Mouse (Mus musculus) erythroblast, adult 5-6 weeks (primary cell): ENCODE data around the gene P3h3. TPM values are rescaled to one million over a fixed set of nuclear protein-coding genes. Genes with fewer than 3 reads are reported as not detected.

ENCODE experiments used
- total RNA-seq, 2 experiments: library from RNA; stranded (forward) in 1 of 2; stranded (reverse) in 1 of 2; fragments of 150-400 nt in 1 of 2; fragments of 200-764, 138-1000 nt in 1 of 2; gene quantifications; 2 replicates each; pipeline versions ENCODE4 v1.2.3 to v1.2.4; 2015 to 2017; ENCODE audit warnings: low replicate concordance in 2 of 2

The P3h3 gene
- total RNA-seq, 2 experiments from 2014 or later, result 1.2 TPM; not detected in 1

Other genes starting within 250 kb of the P3h3 start
- not detected in 2 replicates for gene C1s2, start 221.7 kb downstream of the P3h3 start, total RNA-seq (2015; ENCODE audit: low replicate concordance)
- gene C1s2, start 221.7 kb downstream of the P3h3 start, total RNA-seq (2017; ENCODE audit: low replicate concordance), result not detected in 2 replicates
- gene Lpcat3, start 194.7 kb downstream of the P3h3 start, total RNA-seq (2015; ENCODE audit: low replicate concordance), result 118 and 141 TPM in 2 replicates
- gene Lpcat3, start 194.7 kb downstream of the P3h3 start, total RNA-seq (2017; ENCODE audit: low replicate concordance), result 81.5 and 135 TPM in 2 replicates
- gene Emg1, start 145.6 kb downstream of the P3h3 start, total RNA-seq (2015; ENCODE audit: low replicate concordance), result 65.1 and 66.0 TPM in 2 replicates
- gene Emg1, start 145.6 kb downstream of the P3h3 start, total RNA-seq (2017; ENCODE audit: low replicate concordance), result 35.8 and 37.2 TPM in 2 replicates
- 44.2 and 79.4 TPM in 2 replicates for gene Phb2, start 145.4 kb downstream of the P3h3 start, total RNA-seq (2015; ENCODE audit: low replicate concordance)
- gene Phb2, start 145.4 kb downstream of the P3h3 start, total RNA-seq (2017; ENCODE audit: low replicate concordance), result 70.3 and 70.7 TPM in 2 replicates
- 57.8 and 60.2 TPM in 2 replicates for gene Ptpn6, start 119.0 kb downstream of the P3h3 start, total RNA-seq (2015; ENCODE audit: low replicate concordance)
- gene Ptpn6, start 119.0 kb downstream of the P3h3 start, total RNA-seq (2017; ENCODE audit: low replicate concordance), result 142 and 156 TPM in 2 replicates
- gene Grcc10, start 116.4 kb downstream of the P3h3 start, total RNA-seq (2015; ENCODE audit: low replicate concordance), result 33.6 and 64.9 TPM in 2 replicates
- gene Grcc10, start 116.4 kb downstream of the P3h3 start, total RNA-seq (2017; ENCODE audit: low replicate concordance), result 7.5 and 16.9 TPM in 2 replicates
- gene Gm45234, start 101.7 kb downstream of the P3h3 start, total RNA-seq (2015; ENCODE audit: low replicate concordance), result not detected in 2 replicates
- 0.56 TPM in 1 of 2 replicates, not detected in the other for gene Gm45234, start 101.7 kb downstream of the P3h3 start, total RNA-seq (2017; ENCODE audit: low replicate concordance)
- 10.0 and 11.7 TPM in 2 replicates for gene Atn1, start 101.2 kb downstream of the P3h3 start, total RNA-seq (2015; ENCODE audit: low replicate concordance)
- 0.94 and 2.0 TPM in 2 replicates for gene Atn1, start 101.2 kb downstream of the P3h3 start, total RNA-seq (2017; ENCODE audit: low replicate concordance)
- gene Eno2, start 88.1 kb downstream of the P3h3 start, total RNA-seq (2015; ENCODE audit: low replicate concordance), result not detected in 2 replicates
- gene Eno2, start 88.1 kb downstream of the P3h3 start, total RNA-seq (2017; ENCODE audit: low replicate concordance), result not detected in 2 replicates
- not detected in 2 replicates for gene Lrrc23, start 78.0 kb downstream of the P3h3 start, total RNA-seq (2015; ENCODE audit: low replicate concordance)
- not detected in 2 replicates for gene Lrrc23, start 78.0 kb downstream of the P3h3 start, total RNA-seq (2017; ENCODE audit: low replicate concordance)
- 0.58 TPM in 1 of 2 replicates, not detected in the other for gene Spsb2, start 49.1 kb downstream of the P3h3 start, total RNA-seq (2015; ENCODE audit: low replicate concordance)
- 2.6 and 4.3 TPM in 2 replicates for gene Spsb2, start 49.1 kb downstream of the P3h3 start, total RNA-seq (2017; ENCODE audit: low replicate concordance)
- 37.3 and 44.3 TPM in 2 replicates for gene Tpi1, start 43.5 kb downstream of the P3h3 start, total RNA-seq (2015; ENCODE audit: low replicate concordance)
- gene Tpi1, start 43.5 kb downstream of the P3h3 start, total RNA-seq (2017; ENCODE audit: low replicate concordance), result 30.0 and 31.0 TPM in 2 replicates
- 10.0 and 34.6 TPM in 2 replicates for gene Usp5, start 28.3 kb downstream of the P3h3 start, total RNA-seq (2015; ENCODE audit: low replicate concordance)
- 22.0 and 29.6 TPM in 2 replicates for gene Usp5, start 28.3 kb downstream of the P3h3 start, total RNA-seq (2017; ENCODE audit: low replicate concordance)
- gene Cdca3, start 28.2 kb downstream of the P3h3 start, total RNA-seq (2015; ENCODE audit: low replicate concordance), result 65.8 and 68.0 TPM in 2 replicates
- 58.5 and 73.8 TPM in 2 replicates for gene Cdca3, start 28.2 kb downstream of the P3h3 start, total RNA-seq (2017; ENCODE audit: low replicate concordance)
- not detected in 2 replicates for gene Gnb3, start 17.5 kb downstream of the P3h3 start, total RNA-seq (2015; ENCODE audit: low replicate concordance)
- gene Gnb3, start 17.5 kb downstream of the P3h3 start, total RNA-seq (2017; ENCODE audit: low replicate concordance), result not detected in 2 replicates
- gene Gpr162, start 6.2 kb upstream of the P3h3 start, total RNA-seq (2015; ENCODE audit: low replicate concordance), result not detected in 2 replicates
- not detected in 2 replicates for gene Gpr162, start 6.2 kb upstream of the P3h3 start, total RNA-seq (2017; ENCODE audit: low replicate concordance)
- 6.3 and 6.9 TPM in 2 replicates for gene Cd4, start 30.5 kb upstream of the P3h3 start, total RNA-seq (2015; ENCODE audit: low replicate concordance)
- 0.70 and 0.94 TPM in 2 replicates for gene Cd4, start 30.5 kb upstream of the P3h3 start, total RNA-seq (2017; ENCODE audit: low replicate concordance)
- 1.0 and 2.7 TPM in 2 replicates for gene Lag3, start 54.0 kb upstream of the P3h3 start, total RNA-seq (2015; ENCODE audit: low replicate concordance)
- gene Lag3, start 54.0 kb upstream of the P3h3 start, total RNA-seq (2017; ENCODE audit: low replicate concordance), result 0.51 TPM in 1 of 2 replicates, not detected in the other
- gene Ptms, start 62.4 kb upstream of the P3h3 start, total RNA-seq (2015; ENCODE audit: low replicate concordance), result 26.1 and 31.3 TPM in 2 replicates
- 12.0 and 21.8 TPM in 2 replicates for gene Ptms, start 62.4 kb upstream of the P3h3 start, total RNA-seq (2017; ENCODE audit: low replicate concordance)
- gene Mlf2, start 73.6 kb upstream of the P3h3 start, total RNA-seq (2015; ENCODE audit: low replicate concordance), result 11.7 and 13.4 TPM in 2 replicates
- 14.1 and 20.7 TPM in 2 replicates for gene Mlf2, start 73.6 kb upstream of the P3h3 start, total RNA-seq (2017; ENCODE audit: low replicate concordance)
- 10.2 and 16.5 TPM in 2 replicates for gene Cops7a, start 107.8 kb upstream of the P3h3 start, total RNA-seq (2015; ENCODE audit: low replicate concordance)
- gene Cops7a, start 107.8 kb upstream of the P3h3 start, total RNA-seq (2017; ENCODE audit: low replicate concordance), result 5.6 and 7.7 TPM in 2 replicates
- not detected in 2 replicates for gene Pianp, start 138.9 kb upstream of the P3h3 start, total RNA-seq (2015; ENCODE audit: low replicate concordance)
- not detected in 2 replicates for gene Pianp, start 138.9 kb upstream of the P3h3 start, total RNA-seq (2017; ENCODE audit: low replicate concordance)
- gene Zfp384, start 151.4 kb upstream of the P3h3 start, total RNA-seq (2015; ENCODE audit: low replicate concordance), result 20.8 and 25.9 TPM in 2 replicates
- gene Zfp384, start 151.4 kb upstream of the P3h3 start, total RNA-seq (2017; ENCODE audit: low replicate concordance), result 9.8 and 12.3 TPM in 2 replicates
- gene Ing4, start 182.0 kb upstream of the P3h3 start, total RNA-seq (2015; ENCODE audit: low replicate concordance), result 7.1 and 7.9 TPM in 2 replicates
- 27.7 and 35.7 TPM in 2 replicates for gene Ing4, start 182.0 kb upstream of the P3h3 start, total RNA-seq (2017; ENCODE audit: low replicate concordance)
- 3.3 TPM in 1 of 2 replicates, not detected in the other for gene Acrbp, start 191.9 kb upstream of the P3h3 start, total RNA-seq (2015; ENCODE audit: low replicate concordance)
- 7.0 and 11.6 TPM in 2 replicates for gene Acrbp, start 191.9 kb upstream of the P3h3 start, total RNA-seq (2017; ENCODE audit: low replicate concordance)
- gene Lpar5, start 210.2 kb upstream of the P3h3 start, total RNA-seq (2015; ENCODE audit: low replicate concordance), result 3.1 TPM in 1 of 2 replicates, not detected in the other
- 0.60 TPM in 1 of 2 replicates, not detected in the other for gene Lpar5, start 210.2 kb upstream of the P3h3 start, total RNA-seq (2017; ENCODE audit: low replicate concordance)
- gene Chd4, start 238.2 kb upstream of the P3h3 start, total RNA-seq (2015; ENCODE audit: low replicate concordance), result 31.8 and 50.0 TPM in 2 replicates
- 70.6 and 102 TPM in 2 replicates for gene Chd4, start 238.2 kb upstream of the P3h3 start, total RNA-seq (2017; ENCODE audit: low replicate concordance)